ENCODE assay signal across 16 mouse cellular contexts in genomic region chr15:45872675-45873074, GRCm38 (mm10).
"Had no signal": no experiment of that assay in that cellular context is flagged by ENCODE, and none has a peak within 500 bp of the region (broad histone marks: within the 10 kb centered on the region; RNA-seq: fewer than 3 reads in every experiment).

No protein-coding gene starts in this region.

- H3K27ac ChIP-seq: neural tube, embryonic 13.5 days; neural tube, embryonic 15.5 days; stomach, embryonic 15.5 days; stomach, postnatal 0 days had no signal

- H3K4me3 ChIP-seq: neural tube, embryonic 13.5 days; neural tube, embryonic 15.5 days; stomach, embryonic 15.5 days had no signal

- H3K36me3 ChIP-seq: neural tube, embryonic 13.5 days; neural tube, embryonic 15.5 days; stomach, embryonic 15.5 days had no signal

- DNase-seq: retina, postnatal 1 day; right cerebral cortex, adult 18-20 months; right cerebral cortex, postnatal 14 days; right cerebral cortex, postnatal 25 days; right cerebral cortex, postnatal 4 days; spleen, adult 18-20 months; thymus, adult 18-20 months; thymus, adult 2 months; thymus, postnatal 14 days; thymus, postnatal 25 days; thymus, postnatal 36 days; thymus, postnatal 4 days had no signal

- H3K9ac ChIP-seq: neural tube, embryonic 13.5 days; neural tube, embryonic 15.5 days; stomach, embryonic 15.5 days had no signal

- H3K4me1 ChIP-seq: neural tube, embryonic 13.5 days; neural tube, embryonic 15.5 days; stomach, embryonic 15.5 days had no signal

- H3K27me3 ChIP-seq: neural tube, embryonic 13.5 days; neural tube, embryonic 15.5 days; stomach, embryonic 15.5 days had no signal

- H3K4me2 ChIP-seq: neural tube, embryonic 13.5 days; neural tube, embryonic 15.5 days; stomach, embryonic 15.5 days had no signal

- H3K9me3 ChIP-seq: neural tube, embryonic 13.5 days; neural tube, embryonic 15.5 days; stomach, embryonic 15.5 days had no signal
